Mouse (Mus musculus) bone marrow, adult 2 months (tissue): ENCODE results near the gene Zmynd12.

ENCODE experiments used
- CTCF ChIP-seq: fragments of 200-500 bp; IDR thresholded peaks from 2 replicates; pipeline ENCODE4 v1.5.1; 2011; ENCODE audit warnings: low read length, control low read depth; ENCODE audit not compliant: control insufficient read depth, insufficient read depth
- POLR2A ChIP-seq: fragments of 200-500 bp; IDR thresholded peaks from 2 replicates; pipeline ENCODE4 v1.6.1; 2011; ENCODE audit warnings: low read depth, mild to moderate bottlenecking, control low read depth, low read length, borderline replicate concordance; ENCODE audit not compliant: control insufficient read depth

DNA sequence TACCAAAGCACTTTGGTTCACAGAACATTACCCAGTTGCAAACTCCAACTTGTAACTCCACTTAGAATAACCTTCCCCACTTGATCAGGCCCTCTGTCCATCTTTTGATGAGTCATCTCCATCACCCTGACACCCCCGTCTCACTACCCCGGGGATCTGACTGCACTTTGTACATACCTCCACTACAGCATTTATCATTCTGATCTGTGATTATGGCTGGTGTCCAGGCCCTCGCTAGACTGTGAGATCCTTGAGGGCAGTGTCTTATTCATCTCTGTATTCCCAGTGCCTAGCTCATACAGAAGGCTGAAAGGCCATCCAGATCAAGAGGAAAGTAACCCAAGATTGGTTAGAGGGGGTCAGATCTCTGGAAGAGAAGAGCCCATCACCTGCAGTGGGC lies 1.4 kb upstream of the Zmynd12 start:
- no peak for TF ChIP-seq CTCF
- TF ChIP-seq POLR2A = no peak
